In genomic region chr1:72236363-72237006, GRCm38 (mm10) we compare ENCODE assay signal across 8 mouse cellular contexts. TPM values are rescaled to one million over a fixed set of nuclear protein-coding genes. Genes with fewer than 3 reads are reported as not detected.
A peak's percentile ranks its signal among the peaks of the same experiment; 100 is the strongest.
DNase-seq lines count a peak whose midpoint lies in the region; ATAC-seq and TF ChIP-seq lines count a peak whose summit lies in the region.
"Not testable (repeated sequence)": the region's sequence is repeated elsewhere in the genome, so short reads cannot be mapped to it uniquely, and the experiment has no call there.

No protein-coding gene starts in this region.

- peak; percentile 23 to 24 for DNase-seq in CD8-positive naive resting alpha-beta T cell, adult 2 months (ENCODE audit: low read depth in 2 of 2, low spot score in 2 of 2)
- peak; percentile 73 for DNase-seq in cerebellum, adult 11 months
- DNase-seq in heart, postnatal 14 days: peak; percentile 75 to 79
- peak; percentile 83 to 89 for DNase-seq in kidney, postnatal 4 days
- DNase-seq in liver, postnatal 0 days: peak; percentile 63

- not testable (repeated sequence) for H3K4me1 ChIP-seq in forebrain, embryonic 15.5 days; liver, postnatal 0 days (ENCODE audit: insufficient read depth); neural tube, embryonic 14.5 days (ENCODE audit: control insufficient read depth, insufficient read depth, low read length); testis, adult 2 months (ENCODE audit: control insufficient read depth, insufficient read depth, low read length)

- peak overlapping the region; percentile 82 for H3K27ac ChIP-seq in forebrain, embryonic 15.5 days (replicated peaks)
- H3K27ac ChIP-seq in liver, postnatal 0 days (ENCODE audit: low read depth): peak overlapping the region; percentile 39; the same call in 1 of the 2 replicates
- H3K27ac ChIP-seq in neural tube, embryonic 14.5 days (ENCODE audit: low read depth, low read length): peak overlapping the region; percentile 41; the same call in 1 of the 2 replicates
- H3K27ac ChIP-seq in testis, adult 2 months (ENCODE audit: control insufficient read depth, insufficient read depth, low read depth, low read length): peak overlapping the region; percentile 50

- peak overlapping the region; percentile 71 for H3K4me2 ChIP-seq in forebrain, embryonic 15.5 days (replicated peaks)
- peak overlapping the region; percentile 83 for H3K4me2 ChIP-seq in liver, postnatal 0 days (ENCODE audit: low read depth, low read length)
- peak overlapping the region; percentile 47 for H3K4me2 ChIP-seq in neural tube, embryonic 14.5 days (ENCODE audit: low read depth, low read length)

- H3K27me3 ChIP-seq in forebrain, embryonic 15.5 days; liver, postnatal 0 days (ENCODE audit: insufficient read depth, low read length); neural tube, embryonic 14.5 days (ENCODE audit: control insufficient read depth, insufficient read depth, low read length); testis, adult 2 months (ENCODE audit: control insufficient read depth, insufficient read depth, low read length): not testable (repeated sequence)

- intact Hi-C loops in heart, postnatal 14 days (cut with DNase I): loop anchor here (10.0 kb wide), 1 partner anchor 68 kb away; the partner anchor contains the start of gene Xrcc5

- under 1% methylated on average over 37 of the region's 50 CpGs for WGBS in forebrain, embryonic 15.5 days
- 0% methylated on average over 32 of the region's 50 CpGs for WGBS in liver, postnatal 0 days (ENCODE audit: insufficient replicate concordance)
- under 1% methylated on average over 35 of the region's 50 CpGs for WGBS in neural tube, embryonic 14.5 days

- H3K9ac ChIP-seq in forebrain, embryonic 15.5 days (replicated peaks): peak overlapping the region; percentile 55
- H3K9ac ChIP-seq in liver, postnatal 0 days (replicated peaks): peak overlapping the region; percentile 59
- peak overlapping the region; percentile 45 for H3K9ac ChIP-seq in neural tube, embryonic 14.5 days (replicated peaks; ENCODE audit: low read depth, low read length)

- ATAC-seq in forebrain, embryonic 15.5 days (replicated peaks): peak; percentile 88
- ATAC-seq in liver, postnatal 0 days: peak; percentile 84
- ATAC-seq in neural tube, embryonic 14.5 days (ENCODE audit: low read depth): peak; percentile 90

- TF ChIP-seq EP300 in liver, postnatal 0 days (IDR thresholded peaks at IDR 0.05; ENCODE audit: low read depth): not testable (repeated sequence)

- not testable (repeated sequence) for H3K9me3 ChIP-seq in forebrain, embryonic 15.5 days; liver, postnatal 0 days (ENCODE audit: low read length); neural tube, embryonic 14.5 days (ENCODE audit: control insufficient read depth, low read length)

- TF ChIP-seq CTCF in liver, postnatal 0 days (IDR thresholded peaks at IDR 0.05; ENCODE audit: low read depth); testis, adult 2 months (IDR thresholded peaks at IDR 0.05; ENCODE audit: control insufficient read depth, insufficient read depth, insufficient replicate concordance, low read depth, low read length): not testable (repeated sequence)

- peak overlapping the region; percentile 60 for H3K4me3 ChIP-seq in forebrain, embryonic 15.5 days
- peak overlapping the region; percentile 57 for H3K4me3 ChIP-seq in liver, postnatal 0 days (ENCODE audit: low read depth, low read length)
- H3K4me3 ChIP-seq in neural tube, embryonic 14.5 days (ENCODE audit: low read depth, low read length): peak overlapping the region; percentile 36
- peak overlapping the region; percentile 82 for H3K4me3 ChIP-seq in testis, adult 2 months (ENCODE audit: control insufficient read depth, low read depth, low read length)

- H3K36me3 ChIP-seq in forebrain, embryonic 15.5 days; liver, postnatal 0 days (replicated peaks; ENCODE audit: insufficient read depth, low read length); neural tube, embryonic 14.5 days (ENCODE audit: control insufficient read depth, insufficient read depth, low read length); testis, adult 2 months (ENCODE audit: control insufficient read depth, insufficient read depth, low read length): not testable (repeated sequence)

- TF ChIP-seq POLR2A in testis, adult 2 months (IDR thresholded peaks at IDR 0.05; ENCODE audit: control insufficient read depth, low read depth, low read length): peak; percentile 72

RNA-seq across cellular contexts. Expression of gene Mreg, which starts 24.4 kb away (rescaled TPM):
- 0.94 and 1.4 TPM in 2 replicates for polyA plus RNA-seq in forebrain, embryonic 15.5 days (2015; fragmentation: Nextera tagmentation; extraction: Ambion mirVana)
- total RNA-seq in heart, postnatal 14 days (2021): 10 to 100 TPM; 23.7 to 26.0 TPM
- 10.0 and 10.5 TPM in 2 replicates for polyA plus RNA-seq in liver, postnatal 0 days (2015; fragmentation: Nextera tagmentation; extraction: Ambion mirVana)
- 3.0 and 3.1 TPM in 2 replicates for polyA plus RNA-seq in neural tube, embryonic 14.5 days (2014; fragmentation: Nextera tagmentation; extraction: Ambion mirVana)
- 7.4 and 8.1 TPM in 2 replicates for polyA plus RNA-seq in testis, adult 2 months (2012; rRNA removed)

RNA-seq across cellular contexts. Expression of gene Pecr, which starts 47.6 kb away (rescaled TPM):
- polyA plus RNA-seq in forebrain, embryonic 15.5 days (2015; fragmentation: Nextera tagmentation; extraction: Ambion mirVana): 9.1 and 12.8 TPM in 2 replicates
- total RNA-seq in heart, postnatal 14 days (2021): 10 to 100 TPM; 11.1 to 11.4 TPM
- polyA plus RNA-seq in liver, postnatal 0 days (2015; fragmentation: Nextera tagmentation; extraction: Ambion mirVana): 132 and 143 TPM in 2 replicates
- 7.6 and 8.5 TPM in 2 replicates for polyA plus RNA-seq in neural tube, embryonic 14.5 days (2014; fragmentation: Nextera tagmentation; extraction: Ambion mirVana)
- 1.5 and 1.9 TPM in 2 replicates for polyA plus RNA-seq in testis, adult 2 months (2012; rRNA removed)

RNA-seq across cellular contexts. Expression of gene Tmem169, which starts 47.7 kb away (rescaled TPM):
- polyA plus RNA-seq in forebrain, embryonic 15.5 days (2015; fragmentation: Nextera tagmentation; extraction: Ambion mirVana): 32.8 and 34.0 TPM in 2 replicates
- total RNA-seq in heart, postnatal 14 days (2021): not detected
- polyA plus RNA-seq in liver, postnatal 0 days (2015; fragmentation: Nextera tagmentation; extraction: Ambion mirVana): 0.22 and 0.29 TPM in 2 replicates
- polyA plus RNA-seq in neural tube, embryonic 14.5 days (2014; fragmentation: Nextera tagmentation; extraction: Ambion mirVana): 35.2 and 35.5 TPM in 2 replicates
- polyA plus RNA-seq in testis, adult 2 months (2012; rRNA removed): 0.08 and 0.17 TPM in 2 replicates

Comparison
In these comparisons a context has a peak if more than half of its experiments do, and no peak if none do; other contexts are left out.
1. Peak in every context shown above with its lines: DNase-seq, ATAC-seq, H3K4me3 ChIP-seq and H3K27ac ChIP-seq.
2. DNase-seq: peak in every context shown above with its lines; median percentile 86 in kidney, postnatal 4 days; 77 in heart, postnatal 14 days; 73 in cerebellum, adult 11 months; 63 in liver, postnatal 0 days; 24 in CD8-positive naive resting alpha-beta T cell, adult 2 months.
3. RNA of gene Tmem169, which starts 47.7 kb away (polyA plus RNA-seq): 35.2 to 35.5 TPM in neural tube, embryonic 14.5 days and 32.8 to 34.0 TPM in forebrain, embryonic 15.5 days; 0.22 to 0.29 TPM in liver, postnatal 0 days and 0.08 to 0.17 TPM in testis, adult 2 months; every median in the first group is over 10 times any median in the second.